Mouse (Mus musculus) embryo, embryonic 9.5 days (tissue): ENCODE measurements around the gene Flrt1.

Experiments
- DNase-seq: peaks from one replicate; pipeline ENCODE4 v3.0.0-alpha.2; 2017; ENCODE audit errors: extremely low spot score

Gene Flrt1

GRCm38 (mm10) chr19:7130317-7130716, 24.8 kb upstream of the Flrt1 start:
- DNase-seq = no peak

GRCm38 (mm10) chr19:7128551-7129475, 23.3 kb upstream of the Flrt1 start:
- DNase-seq = peak; percentile 35

GRCm38 (mm10) chr19:7126933-7127332, 21.4 kb upstream of the Flrt1 start:
- no peak for DNase-seq

GRCm38 (mm10) chr19:7126209-7126608, 20.7 kb upstream of the Flrt1 start:
- DNase-seq = no peak

GRCm38 (mm10) chr19:7125526-7126156, 20.1 kb upstream of the Flrt1 start:
- DNase-seq = no peak

GRCm38 (mm10) chr19:7122698-7123306, 17.3 kb upstream of the Flrt1 start:
- no peak for DNase-seq

- no peak for DNase-seq
Measured at GRCm38 (mm10) chr19:7122277-7122676, 16.7 kb upstream of the Flrt1 start.

GRCm38 (mm10) chr19:7121252-7121651, 15.7 kb upstream of the Flrt1 start:
- DNase-seq = no peak

- no peak for DNase-seq
Measured at GRCm38 (mm10) chr19:7117653-7118307, 12.3 kb upstream of the Flrt1 start.

- DNase-seq = no peak
Measured at GRCm38 (mm10) chr19:7117141-7117540, 11.6 kb upstream of the Flrt1 start.

GRCm38 (mm10) chr19:7116038-7116731, 10.7 kb upstream of the Flrt1 start:
- no peak for DNase-seq

- no peak for DNase-seq
Measured at GRCm38 (mm10) chr19:7113574-7113973, 8.0 kb upstream of the Flrt1 start.

- no peak for DNase-seq
Measured at GRCm38 (mm10) chr19:7112628-7113027, 7.1 kb upstream of the Flrt1 start.

GRCm38 (mm10) chr19:7111710-7112109, 6.2 kb upstream of the Flrt1 start:
- DNase-seq = no peak

GRCm38 (mm10) chr19:7111309-7111708, 5.8 kb upstream of the Flrt1 start:
- no peak for DNase-seq

- DNase-seq = no peak
Measured at GRCm38 (mm10) chr19:7110875-7111274, 5.3 kb upstream of the Flrt1 start.

- DNase-seq = peak; percentile 51
Measured at GRCm38 (mm10) chr19:7110097-7110496, 4.6 kb upstream of the Flrt1 start.

- DNase-seq = no peak
Measured at GRCm38 (mm10) chr19:7108114-7108905, 2.8 kb upstream of the Flrt1 start.

- no peak for DNase-seq
Measured at GRCm38 (mm10) chr19:7107174-7107573, 1.6 kb upstream of the Flrt1 start.

- no peak for DNase-seq
Measured at GRCm38 (mm10) chr19:7106566-7106965, 1.0 kb upstream of the Flrt1 start.

- DNase-seq = peak; percentile 72
Measured at GRCm38 (mm10) chr19:7103993-7104401, 1.5 kb downstream of the Flrt1 start.
